Mouse (Mus musculus) heart, adult 10 weeks (tissue): ENCODE data around the gene Hyal1. TPM values are rescaled to one million over a fixed set of nuclear protein-coding genes. Genes with fewer than 3 reads are reported as not detected.

ENCODE experiments used
- polyA plus RNA-seq: library from polyadenylated mRNA; stranded (reverse); fragments of 350-450 nt; fragmentation: Illumina TruSeq; extraction: RNeasy Lipid Tissue Mini Kit (QIAGEN cat#74804); gene quantifications from one replicate; pipeline ENCODE4 v1.2.3, GENCODE M21; 2014; ENCODE audit warnings: low read depth, low replicate concordance

Gene Hyal1
- polyA plus RNA-seq: 9.7 TPM

GRCm38 (mm10) chr9:107576357-107577107 is at the start of gene Hyal1:
Hyal1 (plus strand) TSS chr9:107576927.

GRCm38 (mm10) chr9:107533791-107534407 is 42.8 kb upstream of the Hyal1 start, which contains the start of gene Tmem115:
Tmem115 (plus strand) TSS chr9:107533945.

GRCm38 (mm10) chr9:107541474-107542351 is 35.0 kb upstream of the Hyal1 start, which contains the start of the genes Cyb561d2 and Nprl2:
Cyb561d2 (minus strand) TSS chr9:107542193.
Nprl2 (plus strand) TSS chr9:107542226.

GRCm38 (mm10) chr9:107547026-107547425 is 29.7 kb upstream of the Hyal1 start, which contains the start of gene Zmynd10:
Zmynd10 (plus strand) TSS chr9:107547298.

GRCm38 (mm10) chr9:107551117-107551889 is 25.4 kb upstream of the Hyal1 start, which contains the start of gene Rassf1:
Rassf1 (plus strand) TSS chr9:107551555.

GRCm38 (mm10) chr9:107563029-107563581 is 13.6 kb upstream of the Hyal1 start, which contains the start of gene Tusc2:
Tusc2 (plus strand) TSS chr9:107563255.

GRCm38 (mm10) chr9:107567702-107568319 is 8.9 kb upstream of the Hyal1 start, which contains the start of gene Hyal2:
Hyal2 (plus strand) TSS chr9:107567945.

GRCm38 (mm10) chr9:107578587-107578986 is 1.9 kb downstream of the Hyal1 start, which contains the start of gene Naa80:
Naa80 (plus strand) TSS chr9:107578887.

GRCm38 (mm10) chr9:107580501-107581317 is 4.0 kb downstream of the Hyal1 start, which contains the start of gene Hyal3:
Hyal3 (plus strand) TSS chr9:107580818.

GRCm38 (mm10) chr9:107586974-107587832 is 10.5 kb downstream of the Hyal1 start, which contains the start of gene Ifrd2:
Ifrd2 (plus strand) TSS chr9:107587642.

GRCm38 (mm10) chr9:107608741-107609432 is 32.2 kb downstream of the Hyal1 start, which contains the start of gene Sema3b:
Sema3b (minus strand) TSS chr9:107609229.

Other genes with a start within 250 kb of the Hyal1 start
- gene Hemk1, start 238.6 kb upstream of the Hyal1 start, polyA plus RNA-seq: 23.0 TPM
- gene 6430571L13Rik, start 236.3 kb upstream of the Hyal1 start, polyA plus RNA-seq: 3.7 TPM
- 6.0 TPM for gene Cacna2d2, start 177.3 kb upstream of the Hyal1 start, polyA plus RNA-seq
- 20.9 TPM for gene Tmem115, start 43.0 kb upstream of the Hyal1 start, polyA plus RNA-seq
- gene Cyb561d2, start 34.7 kb upstream of the Hyal1 start, polyA plus RNA-seq: 5.5 TPM
- 25.1 TPM for gene Nprl2, start 34.7 kb upstream of the Hyal1 start, polyA plus RNA-seq
- gene Zmynd10, start 29.6 kb upstream of the Hyal1 start, polyA plus RNA-seq: not detected
- gene Rassf1, start 25.4 kb upstream of the Hyal1 start, polyA plus RNA-seq: 20.7 TPM
- 38.5 TPM for gene Tusc2, start 13.7 kb upstream of the Hyal1 start, polyA plus RNA-seq
- gene Hyal2, start 9.0 kb upstream of the Hyal1 start, polyA plus RNA-seq: 36.4 TPM
- gene Naa80, start 2.0 kb downstream of the Hyal1 start, polyA plus RNA-seq: 22.3 TPM
- not detected for gene Hyal3, start 3.9 kb downstream of the Hyal1 start, polyA plus RNA-seq
- gene Ifrd2, start 10.7 kb downstream of the Hyal1 start, polyA plus RNA-seq: 39.4 TPM
- 26.6 TPM for gene Sema3b, start 32.3 kb downstream of the Hyal1 start, polyA plus RNA-seq
- 183 TPM for gene Gnai2, start 58.4 kb downstream of the Hyal1 start, polyA plus RNA-seq
- 119 TPM for gene Slc38a3, start 92.6 kb downstream of the Hyal1 start, polyA plus RNA-seq
- gene Gnat1, start 102.8 kb downstream of the Hyal1 start, polyA plus RNA-seq: not detected
- 15.1 TPM for gene Sema3f, start 133.5 kb downstream of the Hyal1 start, polyA plus RNA-seq
- gene Rbm5, start 194.1 kb downstream of the Hyal1 start, polyA plus RNA-seq: 79.8 TPM